Mouse (Mus musculus) thymus, adult 2 months (tissue): ENCODE measurements around the gene A630001G21Rik. TPM values are rescaled to one million over a fixed set of nuclear protein-coding genes. Genes with fewer than 3 reads are reported as not detected.

Source experiments
- DNase-seq: peaks from one replicate; pipeline ENCODE4 v3.0.0; 2021
- H3K27ac ChIP-seq: fragments of 200-500 bp; 2 replicates; pipeline ENCODE4 v1.5.1; 2012; ENCODE audit warnings: low read length, control low read depth; ENCODE audit not compliant: control insufficient read depth, insufficient read depth
- H3K27me3 ChIP-seq: fragments of 200-500 bp; 2 replicates; pipeline ENCODE4 v1.6.1; 2012; ENCODE audit warnings: mild to moderate bottlenecking, low read length, moderate library complexity, mixed read lengths; ENCODE audit not compliant: control insufficient read depth, insufficient read depth
- H3K36me3 ChIP-seq: fragments of 200-500 bp; 2 replicates; pipeline ENCODE4 v1.6.1; 2012; ENCODE audit warnings: mild to moderate bottlenecking, low read length, moderate library complexity; ENCODE audit not compliant: control insufficient read depth, insufficient read depth
- H3K4me1 ChIP-seq: fragments of 200-500 bp; replicated peaks from 2 replicates; pipeline ENCODE4 v1.6.1; 2012; ENCODE audit warnings: low read length; ENCODE audit not compliant: control insufficient read depth, insufficient read depth
- H3K4me3 ChIP-seq: fragments of 200-500 bp; 2 replicates; pipeline ENCODE4 v1.5.1; 2012; ENCODE audit warnings: mild to moderate bottlenecking, low read length, control low read depth, moderate library complexity; ENCODE audit not compliant: control insufficient read depth, insufficient read depth
- CTCF ChIP-seq: fragments of 200-500 bp; IDR thresholded peaks from 2 replicates; pipeline ENCODE4 v1.5.1; 2012; ENCODE audit warnings: mild to moderate bottlenecking, control low read depth, low read length, moderate library complexity, borderline replicate concordance; ENCODE audit not compliant: control insufficient read depth, poor library complexity, insufficient read depth; ENCODE audit errors: extremely low read depth
- POLR2A ChIP-seq: fragments of 200-500 bp; IDR thresholded peaks from 2 replicates; pipeline ENCODE4 v1.6.1; 2012; ENCODE audit warnings: mild to moderate bottlenecking, low read length, control low read depth, moderate library complexity; ENCODE audit not compliant: control insufficient read depth, poor library complexity, insufficient read depth; ENCODE audit errors: extremely low read depth
- WGBS: fragments of 180-500 bp; shearing (Covaris S2); methylation state at CpG from one replicate; pipeline ENCODE4 v1.1.7; 2018; 5-methylcytosine and 5-hydroxymethylcytosine counted together
- polyA plus RNA-seq: library from polyadenylated mRNA; depleted of rRNA; stranded (reverse); fragments of >200 nt; gene quantifications from 2 replicates; pipeline ENCODE4 v1.2.3, GENCODE M21; 2012

Gene A630001G21Rik
- polyA plus RNA-seq, 1 experiment, result 19.5 TPM

- no peaks in the 10 kb centered on the region for H3K27me3 ChIP-seq
- no peak overlapping the region for H3K27ac ChIP-seq
- TF ChIP-seq CTCF (no peak), POLR2A (no peak)
- H3K36me3 ChIP-seq, result no peaks in the 10 kb centered on the region; the same call in 1 of the 2 replicates
- 97% methylated on average over 2 of the region's 2 CpGs for WGBS
- H3K4me1 ChIP-seq, result no peaks in the 10 kb centered on the region
- no peak for DNase-seq
- no peak overlapping the region for H3K4me3 ChIP-seq
These were observed 32.3 kb upstream of the A630001G21Rik start for GRCm38 (mm10) chr1:85810787-85811186.

GRCm38 (mm10) chr1:85810343-85810742, 31.9 kb upstream of the A630001G21Rik start:
- no peak for DNase-seq
- 91% methylated on average over 2 of the region's 2 CpGs for WGBS
- Histone ChIP-seq H3K4me3 (no peak overlapping the region), H3K27ac (no peak overlapping the region), H3K4me1 (no peaks in the 10 kb centered on the region), H3K27me3 (no peaks in the 10 kb centered on the region), H3K36me3 (no peaks in the 10 kb centered on the region; the same call in 1 of the 2 replicates)
- no peak for TF ChIP-seq POLR2A
- no peak for TF ChIP-seq CTCF

- Histone ChIP-seq H3K27ac (no peak overlapping the region), H3K27me3 (no peaks in the 10 kb centered on the region), H3K4me3 (no peak overlapping the region), H3K4me1 (no peaks in the 10 kb centered on the region), H3K36me3 (no peaks in the 10 kb centered on the region; the same call in 1 of the 2 replicates)
- WGBS, result 19% methylated on average over 4 of the region's 4 CpGs
- no peak for DNase-seq
- TF ChIP-seq CTCF (no peak), POLR2A (no peak)
These were observed 30.8 kb upstream of the A630001G21Rik start for GRCm38 (mm10) chr1:85809256-85809655.

- Histone ChIP-seq H3K4me1 (no peaks in the 10 kb centered on the region), H3K27ac (no peak overlapping the region), H3K4me3 (no peak overlapping the region), H3K36me3 (no peaks in the 10 kb centered on the region; the same call in 1 of the 2 replicates), H3K27me3 (no peaks in the 10 kb centered on the region)
- DNase-seq, result no peak
- 97% methylated on average over 8 of the region's 8 CpGs for WGBS
- no peak for TF ChIP-seq POLR2A
- TF ChIP-seq CTCF, result no peak
These were observed 26.1 kb upstream of the A630001G21Rik start for GRCm38 (mm10) chr1:85804551-85804950.

- H3K27ac ChIP-seq, result no peak overlapping the region
- H3K4me3 ChIP-seq, result no peak overlapping the region
- TF ChIP-seq CTCF (no peak), POLR2A (no peak)
- no peak for DNase-seq
- H3K27me3 ChIP-seq, result no peaks in the 10 kb centered on the region
- H3K4me1 ChIP-seq, result no peaks in the 10 kb centered on the region
- WGBS, result 98% methylated on average over 1 of the region's 1 CpGs
- H3K36me3 ChIP-seq, result no peaks in the 10 kb centered on the region; the same call in 1 of the 2 replicates
These were observed 24.1 kb upstream of the A630001G21Rik start for GRCm38 (mm10) chr1:85802517-85802916.

GRCm38 (mm10) chr1:85799776-85800175, 21.3 kb upstream of the A630001G21Rik start:
- Histone ChIP-seq H3K36me3 (no peaks in the 10 kb centered on the region), H3K4me1 (peaks cover 5% of the 10 kb centered on the region), H3K27ac (no peak overlapping the region), H3K27me3 (no peaks in the 10 kb centered on the region), H3K4me3 (no peak overlapping the region)
- DNase-seq, result no peak
- WGBS, result 22% methylated on average over 1 of the region's 1 CpGs
- TF ChIP-seq POLR2A, result no peak
- TF ChIP-seq CTCF, result no peak

- Histone ChIP-seq H3K27me3 (no peaks in the 10 kb centered on the region), H3K27ac (no peak overlapping the region), H3K4me3 (no peak overlapping the region), H3K4me1 (peaks cover 5% of the 10 kb centered on the region), H3K36me3 (no peaks in the 10 kb centered on the region)
- WGBS, result 21% methylated on average over 3 of the region's 3 CpGs
- TF ChIP-seq CTCF (no peak), POLR2A (no peak)
- DNase-seq, result no peak
These were observed 16.8 kb upstream of the A630001G21Rik start for GRCm38 (mm10) chr1:85795196-85795595.

GRCm38 (mm10) chr1:85794106-85794771, 15.8 kb upstream of the A630001G21Rik start:
- peak overlapping the region; percentile 68 for H3K4me3 ChIP-seq
- H3K27me3 ChIP-seq, result no peaks in the 10 kb centered on the region
- 1% methylated on average over 38 of the region's 38 CpGs for WGBS
- DNase-seq, result peak; percentile 48
- H3K27ac ChIP-seq, result peak overlapping the region; percentile 77
- TF ChIP-seq CTCF, result no peak
- TF ChIP-seq POLR2A, result no peak
- peaks cover 5% of the 10 kb centered on the region for H3K4me1 ChIP-seq
- no peaks in the 10 kb centered on the region for H3K36me3 ChIP-seq
